Comparison of ENCODE assay signal across 7 mouse cellular contexts in the genomic region with DNA sequence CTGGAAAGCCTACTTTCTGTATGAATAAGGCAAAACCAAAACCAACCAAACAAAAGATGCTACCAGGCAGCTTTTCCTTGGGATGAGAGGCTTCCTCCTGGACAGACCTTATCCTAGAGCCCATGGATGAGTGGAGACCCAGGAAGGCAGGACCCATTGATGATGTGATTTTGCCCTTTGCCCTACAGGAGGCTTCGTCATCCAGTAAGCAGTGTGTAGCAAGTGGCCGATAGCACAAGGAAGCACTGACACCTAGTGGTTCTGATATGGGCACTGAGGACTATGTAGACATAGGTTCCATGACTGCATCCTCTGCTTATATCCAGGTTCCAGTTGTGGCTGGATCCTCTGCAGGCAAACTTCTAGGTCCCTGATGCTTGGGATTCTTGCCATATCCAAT.
A peak's percentile ranks its signal among the peaks of the same experiment; 100 is the strongest.
DNase-seq lines count a peak whose midpoint lies in the region; ATAC-seq and TF ChIP-seq lines count a peak whose summit lies in the region.

No protein-coding gene starts in this region.

- peak; percentile 11 for DNase-seq in lung, embryonic 14.5 days
- no peak for DNase-seq in lung, postnatal 4 days
- DNase-seq in adipocyte (ENCODE audit: low spot score): peak; percentile 50
- DNase-seq in retina, embryonic 14.5 days (ENCODE audit: low spot score): peak; percentile 39
- DNase-seq in spleen, adult 12 weeks (ENCODE audit: low spot score): no peak
- no peak for DNase-seq in left cerebral cortex, adult 8-10 months (ENCODE audit: low spot score in 2 of 2)

- no peak overlapping the region for H3K4me3 ChIP-seq in lung, embryonic 14.5 days (ENCODE audit: low read depth, low read length)

- H3K9me3 ChIP-seq in lung, embryonic 14.5 days (ENCODE audit: low read depth, low read length): no peaks in the 10 kb centered on the region

- H3K4me2 ChIP-seq in lung, embryonic 14.5 days: no peak overlapping the region

- H3K27me3 ChIP-seq in lung, embryonic 14.5 days (ENCODE audit: insufficient read depth, low read length): no peaks in the 10 kb centered on the region

- H3K36me3 ChIP-seq in lung, embryonic 14.5 days (ENCODE audit: insufficient read depth): no peaks in the 10 kb centered on the region

- no peak overlapping the region for H3K9ac ChIP-seq in lung, embryonic 14.5 days

- TF ChIP-seq CTCF in lung, embryonic 14.5 days (IDR thresholded peaks at IDR 0.05; ENCODE audit: low read depth): peak; percentile 50

- no peak overlapping the region for H3K27ac ChIP-seq in lung, embryonic 14.5 days (ENCODE audit: low read depth)

- H3K4me1 ChIP-seq in lung, embryonic 14.5 days (ENCODE audit: insufficient read depth): no peaks in the 10 kb centered on the region

- 59% methylated on average over 2 of the region's 2 CpGs for WGBS in lung, embryonic 14.5 days

- ATAC-seq in lung, embryonic 14.5 days (ENCODE audit: insufficient read depth): no peak
- ATAC-seq in inflammation-experienced regulatory T-cells, adult 6 months: peak; percentile 50

Comparison
In these comparisons a context has a peak if more than half of its experiments do, and no peak if none do; other contexts are left out.
1. DNase-seq: peak in lung, embryonic 14.5 days (single experiment), adipocyte (single experiment) and retina, embryonic 14.5 days (single experiment); none in lung, postnatal 4 days (0 of 2), spleen, adult 12 weeks (single experiment) and left cerebral cortex, adult 8-10 months (0 of 2).